Mouse (Mus musculus) kidney, adult 10 weeks (tissue): Measurements from ENCODE around the gene Ky. TPM values are rescaled to one million over a fixed set of nuclear protein-coding genes. Genes with fewer than 3 reads are reported as not detected.

Experiments used
- polyA plus RNA-seq: library from polyadenylated mRNA; stranded (reverse); fragments of 350-450 nt; fragmentation: Illumina TruSeq; extraction: RNeasy Lipid Tissue Mini Kit (QIAGEN cat#74804); gene quantifications from one replicate; pipeline ENCODE4 v1.2.3, GENCODE M21; 2014; ENCODE audit warnings: low read depth, low replicate concordance

Ky gene
- 0.08 TPM for polyA plus RNA-seq

GRCm38 (mm10) chr9:102505700-102506585 lies at the start of gene Ky:
Gene Ky (plus strand): TSS chr9:102505750.

Other genes starting within 250 kb of the Ky start
- gene Ephb1, start 151.1 kb upstream of the Ky start, polyA plus RNA-seq, result 0.61 TPM
- gene Anapc13, start 120.5 kb downstream of the Ky start, polyA plus RNA-seq, result 10.1 TPM
- gene Cep63, start 120.8 kb downstream of the Ky start, polyA plus RNA-seq, result 35.8 TPM
- 31.0 TPM for gene Amotl2, start 210.9 kb downstream of the Ky start, polyA plus RNA-seq